Mouse (Mus musculus) embryo, embryonic 9.5 days (tissue): ENCODE data around the gene Traf3ip1.
A peak's percentile ranks its signal among the peaks of the same experiment; 100 is the strongest.

ENCODE experiments used
- DNase-seq: peaks from one replicate; pipeline ENCODE4 v3.0.0-alpha.2; 2017; ENCODE audit errors: extremely low spot score

Traf3ip1 gene

DNA sequence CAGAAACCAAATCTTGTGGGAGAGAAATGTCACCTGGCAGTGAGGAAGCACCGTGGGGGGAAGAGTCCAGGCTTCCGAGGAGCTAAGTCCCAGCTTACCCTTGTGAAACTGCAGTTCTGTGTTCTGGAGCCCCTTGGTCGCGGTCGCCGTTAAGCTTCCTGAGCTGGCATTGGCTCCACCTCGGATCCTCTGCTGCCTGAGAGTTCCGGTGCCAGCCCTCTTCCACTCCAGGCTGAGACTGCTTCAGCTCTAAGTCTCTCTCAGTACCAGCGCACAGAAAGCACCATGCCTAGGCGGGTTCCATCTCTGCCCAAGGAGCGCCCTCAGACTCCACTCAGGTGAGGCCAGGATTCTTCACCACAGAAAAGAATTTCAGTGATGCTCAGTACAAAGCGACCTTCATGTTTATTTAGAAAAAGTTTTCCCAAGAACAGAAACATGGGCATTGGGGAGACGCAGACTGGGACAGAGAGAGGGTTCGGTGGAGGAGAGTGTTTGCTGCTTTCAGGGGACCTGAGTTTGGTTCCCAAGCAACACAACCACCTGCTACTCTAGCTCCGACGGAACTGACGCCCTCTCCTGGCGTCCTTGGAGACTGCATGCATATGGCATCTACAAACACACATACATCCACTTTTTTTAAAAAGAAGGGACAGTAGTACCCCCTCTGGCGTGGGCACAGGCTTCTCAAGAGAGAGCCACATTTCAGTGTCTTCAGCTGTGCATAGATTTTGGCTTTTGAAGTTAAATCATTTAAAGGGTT, 39.7 kb downstream of the Traf3ip1 start:
- no peak for DNase-seq

DNA sequence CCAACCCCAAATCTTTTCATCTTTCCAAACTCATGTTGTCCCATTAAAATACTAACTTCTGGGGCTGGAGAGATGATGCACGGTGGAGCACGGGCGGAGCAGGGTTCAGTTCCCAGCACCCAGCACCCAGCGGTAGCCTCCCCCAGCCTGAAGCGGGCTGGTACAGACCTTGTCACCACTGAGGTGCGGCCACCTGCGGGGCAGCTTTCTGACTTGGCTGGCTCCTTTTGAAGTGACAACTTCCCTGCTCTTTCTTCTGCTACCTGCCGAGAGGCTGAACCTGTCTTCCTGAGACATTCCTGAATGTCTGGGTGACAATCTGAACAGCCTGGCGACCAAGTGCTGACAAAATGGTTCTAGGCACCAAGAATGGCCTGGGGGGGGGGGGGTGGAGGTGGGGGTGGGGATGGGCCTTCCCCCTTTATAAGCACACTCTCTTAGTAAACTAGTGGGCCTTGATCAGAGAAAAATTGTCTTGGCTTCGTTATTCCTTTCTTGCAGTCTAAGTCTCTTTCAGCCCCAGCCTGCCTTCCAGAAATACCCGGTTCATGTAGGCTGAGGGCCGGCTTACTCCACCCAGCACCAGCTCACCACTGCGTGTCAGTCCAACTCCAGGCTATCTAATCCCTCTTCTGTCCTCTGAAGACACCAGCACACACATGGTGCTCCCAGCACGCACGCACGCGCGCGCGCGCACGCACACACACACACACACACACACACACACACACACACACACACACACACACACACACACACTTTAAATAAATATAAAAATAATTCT, 43.5 kb downstream of the Traf3ip1 start:
- no peak for DNase-seq

DNA sequence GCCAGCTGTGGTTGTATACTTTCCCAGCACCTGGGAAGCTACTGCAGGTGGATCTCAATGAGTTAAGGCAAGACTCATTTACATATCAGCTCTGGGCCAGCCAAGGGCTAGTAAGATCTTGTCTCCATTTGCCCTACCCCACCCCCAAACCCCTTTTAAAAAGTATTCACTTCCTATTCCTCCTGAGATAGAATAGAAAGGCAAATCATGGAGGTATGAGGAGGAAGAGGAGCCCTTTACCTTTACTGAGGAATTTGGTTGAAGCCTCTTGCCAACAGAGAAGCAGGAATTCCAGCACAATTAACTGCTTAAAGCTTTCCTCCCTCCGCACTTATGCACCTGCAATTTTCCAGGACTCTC, 44.1 kb downstream of the Traf3ip1 start:
- DNase-seq: no peak

DNA sequence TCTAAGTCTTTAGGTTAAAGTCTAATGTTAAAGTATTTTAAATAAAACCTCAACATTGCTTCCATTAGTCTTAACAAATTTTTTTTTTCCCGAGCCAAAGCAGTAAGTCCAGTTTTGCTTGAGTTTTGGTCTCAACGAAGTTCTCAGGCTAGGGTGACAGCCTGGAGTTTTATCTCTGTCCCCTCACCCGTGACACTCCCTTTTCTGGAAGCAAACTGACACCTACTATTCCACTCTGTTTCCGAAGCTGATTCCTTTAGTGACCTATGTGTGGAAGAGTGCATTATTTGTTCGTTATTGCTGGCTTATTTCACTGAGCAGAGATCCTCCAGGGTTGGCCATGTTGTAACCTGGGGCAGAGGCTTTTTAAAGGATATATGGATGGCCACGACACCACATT, 44.8 kb downstream of the Traf3ip1 start:
- no peak for DNase-seq

DNA sequence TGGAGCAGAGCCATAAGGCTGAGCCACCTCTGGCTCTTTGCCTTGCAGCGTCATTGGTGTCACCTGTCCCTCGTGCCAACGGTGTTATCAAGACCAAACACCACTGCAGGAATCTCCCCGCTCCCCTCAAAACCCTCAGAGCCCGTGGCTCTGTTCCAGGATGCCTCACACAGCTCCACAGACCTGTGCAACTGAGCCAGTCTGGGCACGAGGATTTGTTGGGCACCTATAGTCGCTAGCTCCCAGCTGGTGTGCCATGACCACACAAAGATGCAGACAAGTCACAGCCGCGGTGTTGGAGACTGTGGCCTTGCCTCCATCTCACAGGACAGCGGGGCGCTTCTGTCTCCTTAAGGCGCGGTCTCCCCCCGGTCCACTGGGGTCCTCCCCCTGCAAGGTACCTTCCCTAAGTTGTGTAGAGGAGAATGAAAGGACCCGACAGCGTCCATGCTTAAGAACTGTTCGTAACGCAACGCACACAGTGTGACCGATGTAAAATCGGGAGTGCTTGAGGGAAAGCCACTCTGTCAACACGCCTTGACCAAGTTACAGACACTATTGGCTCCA, 45.3 kb downstream of the Traf3ip1 start:
- no peak for DNase-seq

DNA sequence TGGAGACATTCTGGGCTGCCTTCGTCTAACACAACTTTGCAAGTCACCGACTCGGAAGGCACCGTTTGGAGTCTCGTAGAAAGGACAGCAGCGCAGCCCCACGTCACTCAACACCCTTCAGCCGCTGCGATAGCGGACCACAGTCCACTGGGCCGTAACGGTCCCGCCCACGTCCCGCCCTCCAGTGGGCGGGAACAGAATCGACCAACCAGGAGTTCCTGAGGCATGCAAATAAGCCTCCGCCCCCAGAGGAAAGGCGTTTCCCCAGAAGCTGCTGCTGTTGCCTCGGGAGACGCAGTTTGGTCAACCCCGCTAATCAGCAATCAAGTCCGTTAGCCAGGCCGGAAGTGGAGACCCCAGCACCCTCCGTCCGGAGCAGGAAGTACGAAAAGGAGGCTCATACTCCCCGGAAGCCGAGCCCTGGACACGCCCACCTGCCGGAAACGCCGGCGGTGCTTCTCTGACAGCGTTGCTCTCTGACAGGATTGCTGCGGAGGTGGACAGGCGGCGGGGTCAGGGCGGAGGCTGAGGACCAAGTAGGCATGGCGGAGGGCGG, 45.9 kb downstream of the Traf3ip1 start, which contains the start of gene Asb1:
Gene Asb1, plus strand, starts transcription at position 274 of the 556 bp plus-strand sequence.
- peak; percentile 95 for DNase-seq

DNA sequence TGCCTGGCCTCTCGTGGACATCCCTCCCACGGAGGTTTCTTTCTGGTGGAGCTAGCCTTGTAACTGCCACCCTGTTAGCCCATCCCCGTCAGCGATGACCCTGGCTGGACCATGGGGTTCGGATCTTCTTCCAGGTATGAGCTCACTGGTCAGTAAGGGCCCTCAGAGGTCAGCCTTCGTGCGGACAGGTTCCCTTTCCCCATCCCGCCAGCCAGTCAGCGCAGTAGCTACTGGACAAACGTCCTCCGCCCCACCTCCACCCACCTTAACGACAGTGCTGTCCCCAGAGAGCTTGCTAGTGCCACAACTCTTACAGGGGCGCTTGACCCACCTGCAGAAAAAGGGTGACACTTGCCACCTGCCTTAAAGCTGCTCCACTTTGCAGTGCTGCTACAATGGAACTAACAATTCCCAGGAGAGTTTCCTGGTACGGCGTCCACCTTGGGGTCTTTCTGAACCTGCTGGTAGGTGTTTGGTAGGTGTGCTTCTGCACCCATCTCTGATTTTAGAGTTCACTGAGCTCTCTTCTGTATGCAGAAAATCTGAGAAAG, 46.7 kb downstream of the Traf3ip1 start:
- no peak for DNase-seq

DNA sequence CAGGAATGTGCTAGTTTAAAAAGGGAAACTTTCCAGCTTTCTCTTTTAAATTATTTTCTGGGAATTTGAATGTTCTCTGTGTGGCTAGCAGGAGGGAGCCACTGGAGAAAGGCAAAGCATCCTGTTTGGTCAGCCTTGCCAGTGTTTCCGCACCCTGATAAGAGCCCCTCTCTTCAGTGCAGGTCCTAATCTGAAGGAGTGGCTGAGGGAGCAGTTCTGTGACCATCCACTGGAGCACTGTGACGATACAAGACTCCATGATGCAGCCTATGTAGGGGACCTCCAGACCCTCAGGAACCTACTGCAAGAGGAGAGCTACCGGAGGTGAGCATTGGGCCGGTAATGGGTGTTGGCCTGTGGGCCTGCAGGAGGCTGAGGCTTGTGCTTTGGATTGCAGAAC, 49.5 kb downstream of the Traf3ip1 start:
- DNase-seq: no peak

DNA sequence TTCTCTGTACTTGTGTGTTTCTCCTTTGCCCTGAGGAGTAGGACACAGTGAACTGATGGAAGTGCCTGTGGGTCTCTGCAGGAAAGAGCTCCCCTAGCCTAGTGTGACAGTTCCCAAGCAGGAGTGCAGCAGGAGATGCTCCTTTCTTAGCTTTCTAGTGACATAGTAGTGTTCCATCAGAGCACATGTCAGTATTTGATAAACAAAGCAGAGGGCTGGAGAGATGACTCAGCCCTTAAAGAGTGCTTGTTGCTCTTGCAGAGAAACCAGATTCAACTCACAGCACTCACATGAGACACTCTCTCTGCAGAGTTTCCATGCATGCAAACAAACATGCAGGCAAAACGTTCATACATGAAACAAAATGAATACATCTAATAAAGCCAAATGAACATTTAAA, 50.8 kb downstream of the Traf3ip1 start:
- DNase-seq: no peak

DNA sequence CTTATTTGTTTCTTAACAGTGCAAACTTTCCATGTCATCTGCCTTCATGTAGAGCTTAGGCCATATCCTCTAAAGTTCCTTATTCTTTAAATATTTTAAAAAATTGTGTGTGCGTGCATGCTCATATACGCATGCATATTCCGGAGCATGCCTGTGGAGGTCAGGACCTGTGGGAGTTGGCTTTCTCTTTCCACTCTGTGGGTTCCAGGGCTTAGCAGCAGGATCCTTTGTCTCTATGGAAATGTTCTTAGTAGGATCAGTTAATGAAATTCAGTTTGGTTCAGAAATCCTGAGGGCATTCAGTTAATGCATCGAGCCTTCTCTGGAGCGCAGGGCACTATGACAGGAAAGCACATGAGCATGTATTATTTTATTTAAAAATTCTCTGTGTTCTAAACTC, 53.1 kb downstream of the Traf3ip1 start:
- no peak for DNase-seq

DNA sequence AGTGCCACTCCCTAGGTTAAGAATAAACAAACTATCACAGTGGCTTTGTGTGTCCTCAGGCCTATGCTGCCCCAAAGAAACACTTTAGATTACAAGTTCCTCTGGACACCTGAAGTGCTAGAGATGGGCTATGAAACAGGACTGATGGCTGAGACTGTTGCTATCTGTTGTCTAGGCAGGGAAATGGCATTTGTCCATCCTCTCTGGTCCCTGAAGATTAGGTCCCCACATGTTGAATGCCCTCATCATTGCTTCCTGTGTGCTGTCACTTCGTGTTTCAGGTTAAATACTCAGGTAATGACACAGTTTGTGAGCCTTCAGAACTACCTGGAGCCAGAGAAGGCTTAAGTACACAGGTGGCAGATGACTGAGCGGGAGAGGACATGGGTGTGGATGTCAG, 54.6 kb downstream of the Traf3ip1 start:
- DNase-seq: no peak

DNA sequence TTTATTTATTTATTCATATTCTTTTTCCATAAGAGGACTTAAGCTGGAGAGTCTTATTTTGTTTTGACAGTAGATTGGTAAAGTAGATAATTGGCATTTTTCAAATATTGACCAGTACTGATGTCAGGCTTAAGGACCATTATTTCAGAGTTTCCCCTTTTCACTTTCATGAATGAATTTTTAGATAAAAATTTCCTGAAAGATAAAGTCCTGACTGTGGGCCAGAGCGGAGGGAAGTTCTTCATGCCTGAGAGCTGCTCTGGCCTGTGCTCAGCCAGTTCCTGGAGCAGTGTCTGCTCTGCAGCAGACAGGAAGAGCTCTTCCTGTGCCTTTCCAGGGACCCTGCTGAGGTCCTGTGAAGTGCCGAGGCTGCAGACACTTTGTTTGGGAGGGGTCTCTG, 62.7 kb downstream of the Traf3ip1 start:
- DNase-seq: no peak

DNA sequence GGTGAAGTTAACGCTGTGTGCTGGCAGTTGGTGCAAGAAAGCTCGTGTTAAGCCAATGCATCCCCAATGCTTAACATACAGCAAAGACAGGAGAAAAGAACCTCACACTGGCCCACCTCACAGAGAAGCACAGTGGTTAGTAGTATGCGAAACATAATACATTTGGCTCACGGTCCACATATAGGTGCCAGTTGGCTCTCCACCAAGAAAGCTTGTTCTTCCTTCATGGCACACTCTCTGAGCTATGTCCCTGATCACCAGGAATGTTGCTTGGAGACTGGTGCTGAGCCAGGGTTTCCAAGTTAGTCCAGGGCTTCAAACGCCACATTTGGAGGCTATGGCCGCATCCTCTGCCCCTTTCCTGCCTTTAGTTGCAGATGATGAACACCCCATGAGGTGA, 66.8 kb downstream of the Traf3ip1 start:
- no peak for DNase-seq

DNA sequence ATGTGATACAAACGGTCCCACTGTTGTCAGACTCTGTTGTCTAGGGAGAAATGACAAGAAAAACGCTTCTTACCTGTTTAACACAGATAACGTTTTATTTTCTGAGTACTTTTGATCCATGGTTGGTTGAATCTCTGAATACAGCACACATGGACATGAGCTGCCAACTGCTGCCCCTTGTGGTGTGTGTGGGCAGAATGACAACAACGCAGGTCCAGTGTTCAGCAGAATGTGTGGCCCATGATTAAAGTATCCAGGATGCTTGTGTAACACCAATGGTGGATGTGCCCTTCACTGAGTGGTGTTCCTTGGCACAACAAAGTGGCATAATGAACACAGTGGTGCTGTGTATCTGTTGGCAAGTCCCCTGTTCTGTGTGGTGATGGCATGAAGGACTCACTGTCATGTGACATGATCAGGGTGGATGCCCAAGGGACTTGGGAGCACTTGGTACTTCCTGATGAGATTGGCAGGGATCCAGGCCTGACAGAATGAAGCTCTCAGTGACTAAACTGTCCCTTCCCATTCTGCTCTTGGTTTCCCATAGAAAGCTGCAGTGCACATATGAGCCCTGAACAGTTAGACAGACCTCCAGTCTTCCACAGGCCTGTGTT, 68.6 kb downstream of the Traf3ip1 start:
- no peak for DNase-seq

DNA sequence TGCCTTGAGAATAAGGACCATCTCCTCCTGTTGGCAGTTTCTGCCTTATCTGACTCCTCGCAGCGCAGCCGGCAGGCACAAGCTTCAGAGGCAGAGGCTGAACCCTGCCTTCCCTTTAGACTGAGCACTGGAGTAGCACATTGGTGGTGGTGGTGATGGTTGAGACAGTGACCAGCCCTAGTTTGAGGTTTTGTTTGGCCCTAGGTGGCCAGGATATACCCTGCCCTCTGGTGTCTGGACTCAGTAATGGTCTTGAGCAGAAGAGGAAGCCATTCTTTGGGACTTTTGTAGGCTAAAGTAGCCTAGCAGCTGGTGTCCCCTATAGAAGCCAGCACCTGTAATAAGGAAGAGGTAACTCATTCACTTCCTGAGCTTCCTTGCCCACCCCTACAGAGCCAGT, 69.6 kb downstream of the Traf3ip1 start:
- peak; percentile 35 for DNase-seq

DNA sequence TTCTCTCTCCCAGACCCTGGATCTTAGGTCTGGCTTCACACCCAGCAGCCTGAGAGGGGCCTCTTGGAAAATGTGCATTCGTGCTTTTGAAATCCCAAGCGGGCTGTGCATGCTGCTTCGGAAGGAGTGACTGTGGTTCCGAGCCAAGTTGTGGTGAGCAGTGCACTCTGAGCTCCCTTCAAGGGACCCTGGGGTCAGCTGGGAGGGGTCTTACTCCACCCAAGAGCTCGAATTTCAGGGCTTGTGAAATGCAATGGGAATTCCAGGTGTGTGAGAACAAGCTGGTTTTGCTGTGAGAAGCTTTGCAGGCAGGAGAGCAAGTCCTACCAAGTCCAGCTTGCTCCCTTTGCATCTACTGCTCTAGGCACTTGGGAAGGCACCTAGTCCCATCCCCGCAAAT, 70.2 kb downstream of the Traf3ip1 start:
- no peak for DNase-seq

DNA sequence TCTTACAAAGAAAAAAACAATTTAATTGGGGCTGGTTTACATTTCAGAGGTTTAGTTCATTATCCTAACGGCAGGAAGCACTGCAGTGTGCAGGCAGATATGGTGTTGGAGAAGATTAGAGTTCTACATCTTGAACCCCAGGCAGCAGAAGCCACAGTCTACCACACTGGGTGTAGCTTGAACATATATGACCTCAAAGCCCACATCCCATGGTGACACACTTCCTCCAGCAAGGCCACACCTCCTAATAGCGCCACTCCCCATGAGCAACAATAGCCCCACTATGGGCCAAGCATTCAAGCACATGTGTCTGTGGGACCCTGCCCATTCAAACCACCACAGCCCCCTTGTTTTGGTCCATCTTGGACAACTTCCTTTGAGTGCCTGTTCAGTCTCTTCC, 72.8 kb downstream of the Traf3ip1 start:
- DNase-seq: no peak

DNA sequence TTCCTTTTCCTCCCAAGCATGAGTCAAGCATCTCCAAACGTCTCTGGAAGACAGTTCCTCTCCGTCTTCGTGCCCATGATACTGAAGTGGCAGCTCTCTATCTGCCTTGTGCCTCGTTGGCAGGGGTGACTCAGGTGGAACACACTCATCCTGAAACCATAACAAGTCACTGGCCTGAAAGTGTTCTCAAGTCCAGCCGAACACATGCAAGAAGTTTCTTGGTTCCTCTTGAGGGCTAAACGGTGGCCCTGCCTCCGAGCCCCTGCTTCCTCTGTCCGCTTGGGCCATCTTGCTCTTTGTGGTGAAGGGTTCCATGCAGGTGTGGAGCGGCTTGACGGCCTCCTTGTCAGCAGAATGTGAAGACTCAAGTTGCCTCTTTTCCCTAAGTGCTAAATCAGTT, 78.0 kb downstream of the Traf3ip1 start:
- no peak for DNase-seq

DNA sequence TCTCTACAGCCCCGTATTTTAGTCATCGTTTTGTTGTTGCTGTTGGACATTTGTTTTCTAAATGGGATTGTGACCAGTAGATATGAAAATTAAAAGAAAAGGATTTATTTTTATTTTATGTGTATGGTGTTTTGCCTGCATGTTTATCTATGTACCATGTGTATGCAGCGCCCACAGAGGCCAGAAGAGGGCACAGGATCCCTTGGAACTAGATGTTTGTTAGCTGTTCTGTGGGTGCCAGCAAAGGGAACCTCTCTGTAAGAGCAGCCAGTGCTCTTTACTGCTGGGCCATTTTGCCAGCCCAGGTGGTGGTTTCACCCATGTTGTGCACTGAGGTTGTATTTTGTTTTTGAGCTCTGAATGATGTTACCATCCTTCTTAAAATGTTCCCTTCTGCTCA, 79.8 kb downstream of the Traf3ip1 start:
- peak; percentile 24 for DNase-seq

DNA sequence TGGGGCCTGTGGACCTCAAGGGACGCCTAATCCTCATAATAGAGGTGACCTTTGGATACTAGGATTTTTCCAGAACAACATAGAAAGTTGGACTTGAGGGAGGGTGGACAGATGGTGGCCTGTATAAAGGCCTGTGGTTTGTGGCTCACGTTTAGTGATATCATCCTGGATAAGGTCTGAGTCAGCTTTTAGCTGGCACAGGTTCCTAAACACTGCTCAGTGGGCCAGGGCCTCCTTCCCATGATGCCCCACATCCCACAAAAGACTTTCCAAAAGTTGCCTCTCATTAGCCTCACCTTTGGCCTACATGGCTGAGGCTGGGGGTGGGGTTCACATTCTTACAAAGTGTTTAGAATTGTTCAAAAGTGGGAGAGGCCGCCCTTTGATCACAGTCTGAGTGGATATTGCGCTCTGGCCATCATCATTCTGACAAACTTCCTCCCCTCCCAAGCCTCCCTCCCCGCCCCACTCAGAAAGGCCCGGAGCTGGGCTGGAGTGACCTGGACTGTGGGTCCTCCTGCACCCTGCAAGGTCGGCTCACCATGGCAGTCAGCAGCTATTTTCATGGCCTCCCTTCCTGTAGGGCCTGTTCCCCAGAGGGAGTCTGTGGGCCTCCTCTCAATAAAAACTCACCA, 83.6 kb downstream of the Traf3ip1 start:
- DNase-seq: no peak
